32 mouse cellular contexts compared by ENCODE assay signal in the genomic region with DNA sequence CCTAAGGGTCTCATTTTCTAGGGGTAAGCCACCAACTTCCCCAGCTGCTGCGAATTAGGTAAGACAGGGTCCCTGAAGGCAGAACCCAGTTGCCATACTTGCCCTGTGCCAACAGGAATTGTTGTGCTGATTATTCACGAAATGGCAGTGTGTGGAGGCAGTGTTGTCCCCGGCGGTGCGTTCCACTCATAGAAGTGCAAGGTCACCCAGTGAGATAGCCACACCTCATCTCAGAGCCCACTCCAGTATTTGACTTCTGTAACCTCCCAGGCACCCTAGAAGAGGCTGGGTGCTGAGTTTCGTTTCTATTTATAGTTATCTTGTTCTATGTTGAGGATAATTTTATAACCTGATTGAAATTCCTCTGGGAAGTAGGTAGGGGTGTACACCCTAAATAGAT. TPM values are rescaled to one million over a fixed set of nuclear protein-coding genes. Genes with fewer than 3 reads are reported as not detected.
DNase-seq lines count a peak whose midpoint lies in the region; ATAC-seq lines count a peak whose summit lies in the region.
"Had no signal": no experiment of that assay in that cellular context is flagged by ENCODE, and none has a peak within 500 bp of the region (broad histone marks: within the 10 kb centered on the region; RNA-seq: fewer than 3 reads in every experiment).

No protein-coding gene starts in this region.

- H3K4me2 ChIP-seq in embryonic facial prominence, embryonic 14.5 days (ENCODE audit: low read depth, low read length) = no peak overlapping the region
- no peak overlapping the region for H3K4me2 ChIP-seq in heart, embryonic 11.5 days
- H3K4me2 ChIP-seq in intestine, embryonic 14.5 days (ENCODE audit: low read length) = no peak overlapping the region
- H3K4me2 ChIP-seq: embryonic facial prominence, embryonic 12.5 days; forebrain, embryonic 15.5 days; hindbrain, embryonic 15.5 days; limb, embryonic 12.5 days; liver, embryonic 15.5 days; lung, embryonic 14.5 days had no signal

- 85% methylated on average over 6 of the region's 6 CpGs for WGBS in embryonic facial prominence, embryonic 14.5 days
- 81% methylated on average over 6 of the region's 6 CpGs for WGBS in embryonic facial prominence, embryonic 10.5 days
- WGBS in heart, embryonic 11.5 days (ENCODE audit: insufficient replicate concordance) = 70% methylated on average over 6 of the region's 6 CpGs
- 69% methylated on average over 6 of the region's 6 CpGs for WGBS in intestine, embryonic 14.5 days

- H3K9ac ChIP-seq in embryonic facial prominence, embryonic 14.5 days (ENCODE audit: low read depth, low read length) = no peak overlapping the region
- H3K9ac ChIP-seq in heart, embryonic 11.5 days (ENCODE audit: low read depth, low read length) = no peak overlapping the region
- H3K9ac ChIP-seq in intestine, embryonic 14.5 days (ENCODE audit: low read length) = no peak overlapping the region
- H3K9ac ChIP-seq: embryonic facial prominence, embryonic 12.5 days; forebrain, embryonic 15.5 days; hindbrain, embryonic 15.5 days; limb, embryonic 12.5 days; liver, embryonic 15.5 days; lung, embryonic 14.5 days had no signal

- ATAC-seq in embryonic facial prominence, embryonic 14.5 days (ENCODE audit: low read depth) = no peak
- no peak for ATAC-seq in heart, embryonic 11.5 days (replicated peaks; ENCODE audit: insufficient number of reproducible peaks, low FRiP score, low TSS enrichment)
- no peak for ATAC-seq in intestine, embryonic 14.5 days (replicated peaks; ENCODE audit: low FRiP score, low TSS enrichment, low read depth)
- ATAC-seq: forebrain, embryonic 15.5 days; inflammation-experienced regulatory T-cells, adult 6 months had no signal

- no peaks in the 10 kb centered on the region for H3K36me3 ChIP-seq in embryonic facial prominence, embryonic 14.5 days (ENCODE audit: control insufficient read depth, insufficient read depth, low read length)
- H3K36me3 ChIP-seq in embryonic facial prominence, embryonic 10.5 days (replicated peaks) = no peaks in the 10 kb centered on the region
- H3K36me3 ChIP-seq in heart, embryonic 11.5 days (ENCODE audit: control insufficient read depth, insufficient read depth, low read length) = no peaks in the 10 kb centered on the region
- no peaks in the 10 kb centered on the region for H3K36me3 ChIP-seq in intestine, embryonic 14.5 days (ENCODE audit: control insufficient read depth, insufficient read depth, low read length)
- H3K36me3 ChIP-seq: embryonic facial prominence, embryonic 12.5 days; forebrain, embryonic 10.5 days; forebrain, embryonic 15.5 days; G1E; hindbrain, embryonic 10.5 days; hindbrain, embryonic 15.5 days; limb, embryonic 12.5 days; liver, embryonic 15.5 days had no signal

- peak; percentile 11 for DNase-seq in embryonic facial prominence, embryonic 14.5 days (ENCODE audit: low spot score)
- DNase-seq in embryonic facial prominence, embryonic 10.5 days (ENCODE audit: low spot score) = no peak
- DNase-seq in heart, adult 9 months (ENCODE audit: low spot score in 2 of 2) = peak; percentile 29 to 36
- peak; percentile 51 for DNase-seq in intestine, embryonic 14.5 days (ENCODE audit: low spot score)
- no peak for DNase-seq in right cerebral cortex, adult 18-20 months
- DNase-seq in layer of hippocampus, postnatal 14 days (ENCODE audit: low spot score in 2 of 2) = no peak
- DNase-seq in ovary, postnatal 14 days (ENCODE audit: low spot score) = no peak
- DNase-seq: adrenal gland, adult 8-10 months; cerebellum, adult 2 months; cerebellum, postnatal 14 days; gastrocnemius, postnatal 36 days; kidney, postnatal 25 days; lung, embryonic 14.5 days; lung, postnatal 14 days; midbrain, embryonic 14.5 days; retina, postnatal 1 day; right cerebral cortex, postnatal 25 days; spleen, adult 18-20 months; thymus, adult 18-20 months; thymus, postnatal 25 days had no signal

- H3K27me3 ChIP-seq in embryonic facial prominence, embryonic 14.5 days (replicated peaks; ENCODE audit: control insufficient read depth, insufficient read depth, low read length) = no peaks in the 10 kb centered on the region
- no peaks in the 10 kb centered on the region for H3K27me3 ChIP-seq in embryonic facial prominence, embryonic 10.5 days (replicated peaks; ENCODE audit: low read depth, poor library complexity, severe bottlenecking)
- H3K27me3 ChIP-seq in heart, embryonic 11.5 days (ENCODE audit: control insufficient read depth, insufficient read depth, low read length) = no peaks in the 10 kb centered on the region
- H3K27me3 ChIP-seq in intestine, embryonic 14.5 days (replicated peaks; ENCODE audit: control insufficient read depth, insufficient read depth, low read length) = no peaks in the 10 kb centered on the region
- H3K27me3 ChIP-seq: embryonic facial prominence, embryonic 12.5 days; forebrain, embryonic 15.5 days; hindbrain, embryonic 15.5 days; limb, embryonic 12.5 days had no signal

- H3K9me3 ChIP-seq in embryonic facial prominence, embryonic 14.5 days (ENCODE audit: control insufficient read depth, low read length) = no peaks in the 10 kb centered on the region
- H3K9me3 ChIP-seq in embryonic facial prominence, embryonic 10.5 days = no peaks in the 10 kb centered on the region
- no peaks in the 10 kb centered on the region for H3K9me3 ChIP-seq in heart, embryonic 11.5 days (replicated peaks; ENCODE audit: control insufficient read depth, low read length)
- H3K9me3 ChIP-seq in intestine, embryonic 14.5 days (ENCODE audit: control insufficient read depth, low read length) = no peaks in the 10 kb centered on the region
- H3K9me3 ChIP-seq: embryonic facial prominence, embryonic 12.5 days; forebrain, embryonic 10.5 days; forebrain, embryonic 15.5 days; G1E; hindbrain, embryonic 10.5 days; hindbrain, embryonic 15.5 days; limb, embryonic 12.5 days; liver, embryonic 15.5 days had no signal

- H3K4me3 ChIP-seq in embryonic facial prominence, embryonic 14.5 days (ENCODE audit: low read depth, low read length) = no peak overlapping the region
- H3K4me3 ChIP-seq in embryonic facial prominence, embryonic 10.5 days = no peak overlapping the region
- no peak overlapping the region for H3K4me3 ChIP-seq in heart, embryonic 11.5 days (ENCODE audit: low read depth, low read length)
- H3K4me3 ChIP-seq in intestine, embryonic 14.5 days (ENCODE audit: low read depth, low read length) = no peak overlapping the region
- H3K4me3 ChIP-seq: embryonic facial prominence, embryonic 12.5 days; forebrain, embryonic 10.5 days; forebrain, embryonic 15.5 days; hindbrain, embryonic 10.5 days; hindbrain, embryonic 15.5 days; left cerebral cortex, adult 2 months; limb, embryonic 12.5 days; liver, embryonic 15.5 days had no signal

- no peak overlapping the region for H3K27ac ChIP-seq in embryonic facial prominence, embryonic 14.5 days (replicated peaks; ENCODE audit: low read depth, low read length)
- no peak overlapping the region for H3K27ac ChIP-seq in embryonic facial prominence, embryonic 10.5 days (replicated peaks)
- H3K27ac ChIP-seq in heart, embryonic 11.5 days (ENCODE audit: low read depth, low read length) = no peak overlapping the region
- H3K27ac ChIP-seq in intestine, embryonic 14.5 days (ENCODE audit: low read depth) = no peak overlapping the region
- H3K27ac ChIP-seq: embryonic facial prominence, embryonic 12.5 days; forebrain, embryonic 10.5 days; forebrain, embryonic 15.5 days; hindbrain, embryonic 10.5 days; hindbrain, embryonic 15.5 days; left cerebral cortex, adult 2 months; limb, embryonic 12.5 days; liver, embryonic 15.5 days had no signal

- no peaks in the 10 kb centered on the region for H3K4me1 ChIP-seq in embryonic facial prominence, embryonic 14.5 days (ENCODE audit: control insufficient read depth, insufficient read depth, low read length)
- H3K4me1 ChIP-seq in embryonic facial prominence, embryonic 10.5 days = no peaks in the 10 kb centered on the region
- H3K4me1 ChIP-seq in heart, embryonic 11.5 days (ENCODE audit: control insufficient read depth, insufficient read depth, low read length) = no peaks in the 10 kb centered on the region
- H3K4me1 ChIP-seq in intestine, embryonic 14.5 days (replicated peaks; ENCODE audit: control insufficient read depth, insufficient read depth, low read length) = no peaks in the 10 kb centered on the region
- H3K4me1 ChIP-seq: embryonic facial prominence, embryonic 12.5 days; forebrain, embryonic 10.5 days; forebrain, embryonic 15.5 days; hindbrain, embryonic 10.5 days; hindbrain, embryonic 15.5 days; limb, embryonic 12.5 days; liver, embryonic 15.5 days had no signal

RNA-seq across cellular contexts. Expression of a gene that starts 22.3 kb away (rescaled TPM):
- not detected in 2 replicates for polyA plus RNA-seq in embryonic facial prominence, embryonic 14.5 days (2014; fragmentation: Nextera tagmentation; extraction: Ambion mirVana)
- polyA plus RNA-seq in embryonic facial prominence, embryonic 10.5 days (2016; fragmentation: Nextera tagmentation; extraction: Ambion mirVana) = 0.02 TPM in 1 of 2 replicates, not detected in the other
- polyA plus RNA-seq in heart, embryonic 11.5 days (2014; fragmentation: Nextera tagmentation; extraction: Ambion mirVana) = not detected in 2 replicates
- 0.11 and 0.47 TPM in 2 replicates for polyA plus RNA-seq in intestine, embryonic 14.5 days (2014; fragmentation: Nextera tagmentation; extraction: Ambion mirVana)
- total RNA-seq in layer of hippocampus, postnatal 14 days (2021) = 1 to 10 TPM in 1 of 2 experiments, under 1 TPM in 1; 0.93 to 1.6 TPM
- total RNA-seq: monocyte, adult 5-6 weeks had no signal
- polyA plus RNA-seq: embryonic facial prominence, embryonic 12.5 days; forebrain, embryonic 10.5 days; forebrain, embryonic 15.5 days; G1E; hindbrain, embryonic 10.5 days; limb, embryonic 12.5 days; liver, embryonic 15.5 days had no signal

RNA-seq across cellular contexts. Expression of a gene that starts 36.8 kb away (rescaled TPM):
- 10.7 and 12.8 TPM in 2 replicates for polyA plus RNA-seq in embryonic facial prominence, embryonic 14.5 days (2014; fragmentation: Nextera tagmentation; extraction: Ambion mirVana)
- 22.1 and 25.0 TPM in 2 replicates for polyA plus RNA-seq in embryonic facial prominence, embryonic 10.5 days (2016; fragmentation: Nextera tagmentation; extraction: Ambion mirVana)
- 11.2 and 18.8 TPM in 2 replicates for polyA plus RNA-seq in heart, embryonic 11.5 days (2014; fragmentation: Nextera tagmentation; extraction: Ambion mirVana)
- 16.7 and 17.8 TPM in 2 replicates for polyA plus RNA-seq in intestine, embryonic 14.5 days (2014; fragmentation: Nextera tagmentation; extraction: Ambion mirVana)
- 1 to 10 TPM; 1.7 to 2.2 TPM for total RNA-seq in layer of hippocampus, postnatal 14 days (2021)

Comparison
In these comparisons a context has a peak if more than half of its experiments do, and no peak if none do; other contexts are left out.
1. DNase-seq: peak in embryonic facial prominence, embryonic 14.5 days (single experiment), heart, adult 9 months (2 of 2) and intestine, embryonic 14.5 days (single experiment); none in embryonic facial prominence, embryonic 10.5 days (single experiment), right cerebral cortex, adult 18-20 months (single experiment), layer of hippocampus, postnatal 14 days (0 of 2) and ovary, postnatal 14 days (single experiment).